Mouse (Mus musculus) midbrain, postnatal 0 days (tissue): ENCODE data around the gene Cadm2. TPM values are rescaled to one million over a fixed set of nuclear protein-coding genes. Genes with fewer than 3 reads are reported as not detected.

Experiments
- ATAC-seq: fragments of 200-750 bp; cut with Nextera tagmentation; 2 replicates; pipeline ENCODE4 v1.8.0; 2017; ENCODE audit warnings: moderate number of reproducible peaks, mild to moderate bottlenecking, moderate TSS enrichment, moderate library complexity; ENCODE audit not compliant: low FRiP score
- DNase-seq: peaks from one replicate; pipeline ENCODE4 v3.0.0-alpha.2; 2015; ENCODE audit warnings: low spot score
- H3K27ac ChIP-seq: fragments of 300-500 bp; sonication (generic); 2 replicates; pipeline ENCODE4 v1.5.1; 2014; ENCODE audit warnings: low read depth, mild to moderate bottlenecking, low read length, mixed read lengths
- H3K27me3 ChIP-seq: fragments of 300-500 bp; sonication (generic); 2 replicates; pipeline ENCODE4 v1.6.1; 2014; ENCODE audit warnings: low read length, control low read depth, mixed read lengths; ENCODE audit not compliant: insufficient read depth
- H3K36me3 ChIP-seq: fragments of 300-500 bp; sonication (generic); 2 replicates; pipeline ENCODE4 v1.6.1; 2014; ENCODE audit warnings: low read length, control low read depth, mixed read lengths; ENCODE audit not compliant: insufficient read depth
- H3K4me1 ChIP-seq: fragments of 300-500 bp; sonication (generic); 2 replicates; pipeline ENCODE4 v1.6.1; 2014; ENCODE audit warnings: mild to moderate bottlenecking, control low read depth, antibody characterized with exemption, low read length, mixed read lengths; ENCODE audit not compliant: insufficient read depth
- H3K4me2 ChIP-seq: fragments of 300-500 bp; sonication (generic); 2 replicates; pipeline ENCODE4 v1.6.1; 2014; ENCODE audit warnings: low read depth, mild to moderate bottlenecking, low read length, mixed read lengths; ENCODE audit not compliant: poor library complexity, severe bottlenecking
- H3K4me3 ChIP-seq: fragments of 300-500 bp; sonication (generic); 2 replicates; pipeline ENCODE4 v1.5.1; 2014; ENCODE audit warnings: low read depth, mild to moderate bottlenecking, low read length, moderate library complexity
- H3K9ac ChIP-seq: fragments of 300-500 bp; sonication (generic); replicated peaks from 2 replicates; pipeline ENCODE4 v1.6.1; 2014; ENCODE audit warnings: mild to moderate bottlenecking, low read length, moderate library complexity, mixed read lengths; ENCODE audit not compliant: poor library complexity, severe bottlenecking
- H3K9me3 ChIP-seq: fragments of 300-500 bp; sonication (generic); 2 replicates; pipeline ENCODE4 v1.6.1; 2016; ENCODE audit warnings: low read length, control low read depth
- CTCF ChIP-seq: IDR thresholded peaks from 2 replicates; pipeline ENCODE4 v1.5.1; 2016; ENCODE audit warnings: antibody characterized with exemption, mild to moderate bottlenecking
- WGBS: fragments of 180-500 bp; shearing (Covaris S2); extraction: QIAGEN DNeasy Blood & Tissue Kit; methylation state at CpG from one replicate; pipeline ENCODE4 v1.1.7; 2014; 5-methylcytosine and 5-hydroxymethylcytosine counted together
- polyA plus RNA-seq: library from polyadenylated mRNA; unstranded; fragments of >200 nt; fragmentation: Nextera tagmentation; extraction: Ambion mirVana; gene quantifications from 2 replicates; pipeline ENCODE4 v1.2.1, GENCODE M21; 2015
- total RNA-seq: library from RNA; depleted of rRNA; stranded (reverse); fragments of >200 nt; gene quantifications from 2 replicates; pipeline ENCODE4 v1.2.3, GENCODE M21; 2014

The Cadm2 gene
- total and polyA plus RNA-seq, 2 experiments from 2014 or later: 82.8 to 92.0 TPM

GRCm38 (mm10) chr16:66892359-66892758 lies 728.3 kb downstream of the Cadm2 start:
- Histone ChIP-seq H3K4me2 (no peak overlapping the region), H3K4me1 (no peaks in the 10 kb centered on the region), H3K36me3 (no peaks in the 10 kb centered on the region), H3K9ac (no peak overlapping the region), H3K9me3 (no peaks in the 10 kb centered on the region), H3K27ac (no peak overlapping the region), H3K27me3 (no peaks in the 10 kb centered on the region), H3K4me3 (no peak overlapping the region)
- ATAC-seq: no peak; the same call in 1 of the 2 replicates
- DNase-seq: peak; percentile 59
- 83% methylated on average over 6 of the region's 6 CpGs for WGBS
- TF ChIP-seq CTCF: no peak

GRCm38 (mm10) chr16:66891559-66892247 lies 729.0 kb downstream of the Cadm2 start:
- Histone ChIP-seq H3K36me3 (no peaks in the 10 kb centered on the region), H3K9ac (no peak overlapping the region), H3K27me3 (no peaks in the 10 kb centered on the region), H3K9me3 (no peaks in the 10 kb centered on the region), H3K4me1 (no peaks in the 10 kb centered on the region), H3K27ac (no peak overlapping the region), H3K4me2 (no peak overlapping the region), H3K4me3 (no peak overlapping the region)
- DNase-seq: peak; percentile 16
- no peak for TF ChIP-seq CTCF
- 77% methylated on average over 6 of the region's 6 CpGs for WGBS
- ATAC-seq: no peak

- Histone ChIP-seq H3K4me2 (no peak overlapping the region), H3K9me3 (no peaks in the 10 kb centered on the region), H3K4me3 (no peak overlapping the region), H3K27ac (no peak overlapping the region), H3K9ac (no peak overlapping the region), H3K4me1 (no peaks in the 10 kb centered on the region), H3K36me3 (no peaks in the 10 kb centered on the region), H3K27me3 (no peaks in the 10 kb centered on the region)
- WGBS: 86% methylated on average over 8 of the region's 8 CpGs
- TF ChIP-seq CTCF: no peak
- ATAC-seq (no peak), DNase-seq (no peak)
Measured at GRCm38 (mm10) chr16:66889907-66890306, 730.8 kb downstream of the Cadm2 start.

GRCm38 (mm10) chr16:66882597-66882996 lies 738.1 kb downstream of the Cadm2 start:
- peak; percentile 68 for TF ChIP-seq CTCF
- Histone ChIP-seq H3K4me1 (no peaks in the 10 kb centered on the region), H3K4me2 (no peak overlapping the region), H3K27ac (no peak overlapping the region), H3K36me3 (no peaks in the 10 kb centered on the region), H3K27me3 (no peaks in the 10 kb centered on the region), H3K4me3 (no peak overlapping the region), H3K9ac (no peak overlapping the region), H3K9me3 (no peaks in the 10 kb centered on the region)
- ATAC-seq: no peak
- peak; percentile 57 for DNase-seq
- WGBS: 46% methylated on average over 3 of the region's 3 CpGs

GRCm38 (mm10) chr16:66871201-66871600 lies 749.5 kb downstream of the Cadm2 start:
- Histone ChIP-seq H3K9me3 (no peaks in the 10 kb centered on the region), H3K9ac (no peak overlapping the region), H3K27me3 (no peaks in the 10 kb centered on the region), H3K4me1 (no peaks in the 10 kb centered on the region), H3K4me2 (no peak overlapping the region), H3K27ac (no peak overlapping the region), H3K4me3 (no peak overlapping the region), H3K36me3 (no peaks in the 10 kb centered on the region)
- no peak for TF ChIP-seq CTCF
- DNase-seq: no peak
- no peak for ATAC-seq
- WGBS: 81% methylated on average over 3 of the region's 3 CpGs

GRCm38 (mm10) chr16:66851047-66851446 lies 769.7 kb downstream of the Cadm2 start:
- peak; percentile 17 for DNase-seq
- no peak for TF ChIP-seq CTCF
- H3K9me3 ChIP-seq: no peaks in the 10 kb centered on the region
- no peak overlapping the region for H3K9ac ChIP-seq
- no peak overlapping the region for H3K4me3 ChIP-seq
- no peak overlapping the region for H3K4me2 ChIP-seq
- ATAC-seq: no peak
- H3K27ac ChIP-seq: no peak overlapping the region
- 54% methylated on average over 3 of the region's 3 CpGs for WGBS
- H3K27me3 ChIP-seq: no peaks in the 10 kb centered on the region
- H3K4me1 ChIP-seq: no peaks in the 10 kb centered on the region; the same call in 1 of the 2 replicates
- H3K36me3 ChIP-seq: no peaks in the 10 kb centered on the region
